Mouse (Mus musculus): ENCODE data around the gene Pah. TPM values are rescaled to one million over a fixed set of nuclear protein-coding genes. Genes with fewer than 3 reads are reported as not detected.

Gene Pah
- total and polyA plus RNA-seq, 2 experiments from 2014 or later: not detected

GRCm38 (mm10) chr10:87602151-87602550 lies 80.6 kb downstream of the Pah start:
- H3K9ac ChIP-seq (replicated peaks; ENCODE audit: low read depth, low read length): no peak overlapping the region
- ATAC-seq (ENCODE audit: insufficient read depth, low read depth) (no peak), DNase-seq (ENCODE audit: low spot score) (no peak)
- no peak overlapping the region for H3K27ac ChIP-seq (ENCODE audit: low read depth)
- no peak for TF ChIP-seq EP300 (IDR thresholded peaks at IDR 0.05; ENCODE audit: low read depth)
- TF ChIP-seq CTCF (IDR thresholded peaks at IDR 0.05; ENCODE audit: low read depth): no peak
- no peaks in the 10 kb centered on the region for H3K4me1 ChIP-seq (ENCODE audit: control insufficient read depth, insufficient read depth)
- H3K4me3 ChIP-seq (ENCODE audit: low read depth, low read length): no peak overlapping the region
- H3K9me3 ChIP-seq (replicated peaks; ENCODE audit: control insufficient read depth, low read length): no peaks in the 10 kb centered on the region
- no peaks in the 10 kb centered on the region for H3K27me3 ChIP-seq (ENCODE audit: control insufficient read depth, insufficient read depth, low read length)
- no peaks in the 10 kb centered on the region for H3K36me3 ChIP-seq (replicated peaks; ENCODE audit: control insufficient read depth, insufficient read depth, low read length)
- H3K4me2 ChIP-seq (ENCODE audit: low read depth, low read length): no peak overlapping the region
- WGBS: 49% methylated on average over 1 of the region's 1 CpGs

GRCm38 (mm10) chr10:87625196-87625595 lies 103.6 kb downstream of the Pah start:
- no peak overlapping the region for H3K27ac ChIP-seq (ENCODE audit: low read depth)
- no peak for DNase-seq (ENCODE audit: low spot score)

More at GRCm38 (mm10) chr10:87625196-87625595, 103.6 kb downstream of the Pah start:
- Histone ChIP-seq H3K9me3 (replicated peaks; ENCODE audit: control insufficient read depth, low read length) (no peaks in the 10 kb centered on the region), H3K4me2 (ENCODE audit: low read depth, low read length) (no peak overlapping the region), H3K4me1 (ENCODE audit: control insufficient read depth, insufficient read depth) (no peaks in the 10 kb centered on the region), H3K27me3 (ENCODE audit: control insufficient read depth, insufficient read depth, low read length) (no peaks in the 10 kb centered on the region), H3K9ac (replicated peaks; ENCODE audit: low read depth, low read length) (no peak overlapping the region), H3K36me3 (replicated peaks; ENCODE audit: control insufficient read depth, insufficient read depth, low read length) (no peaks in the 10 kb centered on the region), H3K4me3 (ENCODE audit: low read depth, low read length) (no peak overlapping the region)
- no peak for TF ChIP-seq CTCF (IDR thresholded peaks at IDR 0.05; ENCODE audit: low read depth)
- TF ChIP-seq EP300 (IDR thresholded peaks at IDR 0.05; ENCODE audit: low read depth): no peak
- WGBS: 71% methylated on average over 1 of the region's 1 CpGs
- no peak for ATAC-seq (ENCODE audit: insufficient read depth, low read depth)

Other genes with a start within 250 kb of the Pah start
- gene Ascl1, start 28.1 kb upstream of the Pah start, total RNA-seq (2014; rRNA removed; ENCODE audit: low replicate concordance): not detected in 2 replicates
- not detected in 2 replicates for gene Ascl1, start 28.1 kb upstream of the Pah start, polyA plus RNA-seq (2015; fragmentation: Nextera tagmentation; extraction: Ambion mirVana)

Measured in heart, postnatal 0 days (tissue).